Mouse (Mus musculus) liver, embryonic 11.5 days (tissue): ENCODE measurements around the gene Myo18a. TPM values are rescaled to one million over a fixed set of nuclear protein-coding genes. Genes with fewer than 3 reads are reported as not detected.

ENCODE experiments used
- ATAC-seq: fragments of 200-750 bp; cut with Nextera tagmentation; replicated peaks from 2 replicates; pipeline ENCODE4 v1.8.0; 2017; ENCODE audit warnings: moderate number of reproducible peaks, mild to moderate bottlenecking, moderate TSS enrichment, moderate library complexity; ENCODE audit not compliant: low FRiP score
- DNase-seq: peaks from one replicate; pipeline ENCODE4 v3.0.0-alpha.2; 2017; ENCODE audit warnings: low spot score
- H3K27ac ChIP-seq: fragments of 300-500 bp; sonication (generic); 2 replicates; pipeline ENCODE4 v1.5.1; 2014; ENCODE audit warnings: mild to moderate bottlenecking, low read depth, low read length, control low read depth
- H3K27me3 ChIP-seq: fragments of 300-500 bp; sonication (generic); replicated peaks from 2 replicates; pipeline ENCODE4 v1.6.1; 2014; ENCODE audit warnings: low read length, mixed read lengths; ENCODE audit not compliant: control insufficient read depth, insufficient read depth
- H3K36me3 ChIP-seq: fragments of 300-500 bp; sonication (generic); 2 replicates; pipeline ENCODE4 v1.6.1; 2014; ENCODE audit warnings: mild to moderate bottlenecking, low read length, moderate library complexity, mixed read lengths; ENCODE audit not compliant: control insufficient read depth, insufficient read depth
- H3K4me1 ChIP-seq: fragments of 300-500 bp; sonication (generic); replicated peaks from 2 replicates; pipeline ENCODE4 v1.6.1; 2014; ENCODE audit warnings: low read length, mixed read lengths; ENCODE audit not compliant: control insufficient read depth, insufficient read depth
- H3K4me2 ChIP-seq: fragments of 300-500 bp; sonication (generic); 2 replicates; pipeline ENCODE4 v1.6.1; 2014; ENCODE audit warnings: mild to moderate bottlenecking, control low read depth, moderate library complexity
- H3K4me3 ChIP-seq: fragments of 300-500 bp; sonication (generic); 2 replicates; pipeline ENCODE4 v1.5.1; 2014; ENCODE audit warnings: low read depth, low read length, control low read depth
- H3K9ac ChIP-seq: fragments of 300-500 bp; sonication (generic); 2 replicates; pipeline ENCODE4 v1.6.1; 2014; ENCODE audit warnings: low read depth, low read length, control low read depth
- H3K9me3 ChIP-seq: fragments of 300-500 bp; sonication (generic); 2 replicates; pipeline ENCODE4 v1.6.1; 2016; ENCODE audit warnings: low read length, inconsistent platforms, mixed read lengths; ENCODE audit not compliant: control insufficient read depth
- WGBS: fragments of 180-500 bp; shearing (Covaris S2); extraction: QIAGEN DNeasy Blood & Tissue Kit; methylation state at CpG from one replicate; pipeline ENCODE4 v1.1.7; 2014; 5-methylcytosine and 5-hydroxymethylcytosine counted together
- polyA plus RNA-seq: library from polyadenylated mRNA; unstranded; fragments of >200 nt; fragmentation: Nextera tagmentation; extraction: Ambion mirVana; gene quantifications from 2 replicates; pipeline ENCODE4 v1.2.1, GENCODE M21; 2014

The Myo18a gene
- polyA plus RNA-seq, 1 experiment from 2014 or later, result 37.1 TPM

GRCm38 (mm10) chr11:77829043-77829841, 66.2 kb downstream of the Myo18a start:
- H3K36me3 ChIP-seq, result peaks cover 40% of the 10 kb centered on the region
- no peak for DNase-seq
- ATAC-seq, result no peak
- no peak overlapping the region for H3K27ac ChIP-seq
- H3K4me1 ChIP-seq, result no peaks in the 10 kb centered on the region
- H3K9me3 ChIP-seq, result no peaks in the 10 kb centered on the region
- H3K27me3 ChIP-seq, result no peaks in the 10 kb centered on the region
- WGBS, result 82% methylated on average over 23 of the region's 23 CpGs
- H3K4me2 ChIP-seq, result no peak overlapping the region
- H3K9ac ChIP-seq, result no peak overlapping the region
- H3K4me3 ChIP-seq, result no peak overlapping the region

- Histone ChIP-seq H3K9ac (no peak overlapping the region), H3K9me3 (no peaks in the 10 kb centered on the region), H3K4me2 (no peak overlapping the region), H3K36me3 (peaks cover 41% of the 10 kb centered on the region), H3K27me3 (no peaks in the 10 kb centered on the region), H3K4me3 (no peak overlapping the region), H3K4me1 (no peaks in the 10 kb centered on the region), H3K27ac (no peak overlapping the region)
- 71% methylated on average over 7 of the region's 7 CpGs for WGBS
- DNase-seq (no peak), ATAC-seq (no peak)
Observed at GRCm38 (mm10) chr11:77830875-77831274, 67.8 kb downstream of the Myo18a start.

- H3K27ac ChIP-seq, result no peak overlapping the region
- no peak for DNase-seq
- H3K9me3 ChIP-seq, result no peaks in the 10 kb centered on the region
- ATAC-seq, result no peak
- no peaks in the 10 kb centered on the region for H3K4me1 ChIP-seq
- no peaks in the 10 kb centered on the region for H3K27me3 ChIP-seq
- H3K9ac ChIP-seq, result no peak overlapping the region
- WGBS, result 87% methylated on average over 4 of the region's 4 CpGs
- H3K4me3 ChIP-seq, result no peak overlapping the region
- no peak overlapping the region for H3K4me2 ChIP-seq
- peaks cover 42% of the 10 kb centered on the region for H3K36me3 ChIP-seq
Observed at GRCm38 (mm10) chr11:77832541-77832940, 69.5 kb downstream of the Myo18a start.

DNA sequence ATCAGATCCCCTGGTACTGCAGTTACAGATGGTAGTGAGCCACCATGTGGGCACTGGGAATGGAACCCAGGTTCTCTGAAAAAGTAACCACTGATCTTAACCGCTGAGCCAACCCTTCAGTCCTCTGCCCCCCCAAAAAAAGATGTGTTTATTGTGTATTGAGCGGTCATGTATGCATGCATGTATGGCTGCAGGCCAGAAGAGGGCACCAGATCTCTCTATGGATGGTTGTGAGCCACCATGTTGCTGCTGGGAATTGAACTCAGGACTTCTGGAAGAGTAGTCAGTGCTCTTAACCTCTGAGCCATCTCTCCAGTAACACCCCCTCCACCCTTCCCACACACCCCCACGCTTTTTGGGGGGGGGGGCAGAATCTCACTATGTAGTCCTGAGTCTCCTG, 72.1 kb downstream of the Myo18a start:
- H3K4me2 ChIP-seq, result no peak overlapping the region
- H3K27me3 ChIP-seq, result no peaks in the 10 kb centered on the region
- no peak overlapping the region for H3K4me3 ChIP-seq
- DNase-seq (no peak), ATAC-seq (no peak)
- no peak overlapping the region for H3K27ac ChIP-seq
- no peaks in the 10 kb centered on the region for H3K4me1 ChIP-seq
- 80% methylated on average over 3 of the region's 3 CpGs for WGBS
- peaks cover 22% of the 10 kb centered on the region for H3K36me3 ChIP-seq
- H3K9ac ChIP-seq, result no peak overlapping the region
- no peaks in the 10 kb centered on the region for H3K9me3 ChIP-seq

DNA sequence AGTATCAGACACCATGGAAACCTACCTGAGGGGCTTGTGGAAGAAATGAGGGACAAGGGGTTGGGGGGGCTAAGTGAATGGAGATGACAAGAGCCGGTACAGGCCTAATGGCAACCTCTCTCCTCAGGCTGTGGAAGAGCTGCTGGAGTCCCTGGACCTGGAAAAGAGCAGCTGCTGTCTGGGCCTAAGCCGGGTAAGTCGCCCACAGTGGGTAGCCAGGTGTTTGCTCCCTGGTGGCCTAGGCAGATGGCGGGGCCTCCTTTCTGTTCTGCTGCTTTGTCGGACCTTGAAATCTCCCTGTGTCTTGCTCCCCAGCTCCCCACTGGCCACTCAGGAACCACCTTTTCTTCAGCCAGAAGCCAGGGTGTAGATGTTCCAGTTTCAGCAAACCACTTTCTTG, 73.2 kb downstream of the Myo18a start:
- no peaks in the 10 kb centered on the region for H3K27me3 ChIP-seq
- no peak overlapping the region for H3K9ac ChIP-seq
- H3K36me3 ChIP-seq, result peaks cover 32% of the 10 kb centered on the region
- H3K4me1 ChIP-seq, result no peaks in the 10 kb centered on the region
- ATAC-seq (no peak), DNase-seq (no peak)
- no peak overlapping the region for H3K4me2 ChIP-seq
- no peak overlapping the region for H3K4me3 ChIP-seq
- WGBS, result 82% methylated on average over 5 of the region's 5 CpGs
- H3K27ac ChIP-seq, result no peak overlapping the region
- H3K9me3 ChIP-seq, result no peaks in the 10 kb centered on the region

GRCm38 (mm10) chr11:77836751-77837150, 73.7 kb downstream of the Myo18a start:
- H3K4me1 ChIP-seq, result no peaks in the 10 kb centered on the region
- DNase-seq (no peak), ATAC-seq (no peak)
- 74% methylated on average over 4 of the region's 4 CpGs for WGBS
- no peaks in the 10 kb centered on the region for H3K9me3 ChIP-seq
- H3K9ac ChIP-seq, result no peak overlapping the region
- no peaks in the 10 kb centered on the region for H3K27me3 ChIP-seq
- peaks cover 36% of the 10 kb centered on the region for H3K36me3 ChIP-seq
- no peak overlapping the region for H3K27ac ChIP-seq
- H3K4me3 ChIP-seq, result no peak overlapping the region
- H3K4me2 ChIP-seq, result no peak overlapping the region

- H3K27me3 ChIP-seq, result no peaks in the 10 kb centered on the region
- no peaks in the 10 kb centered on the region for H3K4me1 ChIP-seq
- 81% methylated on average over 5 of the region's 5 CpGs for WGBS
- H3K27ac ChIP-seq, result no peak overlapping the region
- H3K4me3 ChIP-seq, result no peak overlapping the region
- no peaks in the 10 kb centered on the region for H3K9me3 ChIP-seq
- no peak overlapping the region for H3K9ac ChIP-seq
- DNase-seq (no peak), ATAC-seq (no peak)
- H3K36me3 ChIP-seq, result peaks cover 41% of the 10 kb centered on the region
- no peak overlapping the region for H3K4me2 ChIP-seq
Observed at GRCm38 (mm10) chr11:77837856-77838255, 74.8 kb downstream of the Myo18a start.

DNA sequence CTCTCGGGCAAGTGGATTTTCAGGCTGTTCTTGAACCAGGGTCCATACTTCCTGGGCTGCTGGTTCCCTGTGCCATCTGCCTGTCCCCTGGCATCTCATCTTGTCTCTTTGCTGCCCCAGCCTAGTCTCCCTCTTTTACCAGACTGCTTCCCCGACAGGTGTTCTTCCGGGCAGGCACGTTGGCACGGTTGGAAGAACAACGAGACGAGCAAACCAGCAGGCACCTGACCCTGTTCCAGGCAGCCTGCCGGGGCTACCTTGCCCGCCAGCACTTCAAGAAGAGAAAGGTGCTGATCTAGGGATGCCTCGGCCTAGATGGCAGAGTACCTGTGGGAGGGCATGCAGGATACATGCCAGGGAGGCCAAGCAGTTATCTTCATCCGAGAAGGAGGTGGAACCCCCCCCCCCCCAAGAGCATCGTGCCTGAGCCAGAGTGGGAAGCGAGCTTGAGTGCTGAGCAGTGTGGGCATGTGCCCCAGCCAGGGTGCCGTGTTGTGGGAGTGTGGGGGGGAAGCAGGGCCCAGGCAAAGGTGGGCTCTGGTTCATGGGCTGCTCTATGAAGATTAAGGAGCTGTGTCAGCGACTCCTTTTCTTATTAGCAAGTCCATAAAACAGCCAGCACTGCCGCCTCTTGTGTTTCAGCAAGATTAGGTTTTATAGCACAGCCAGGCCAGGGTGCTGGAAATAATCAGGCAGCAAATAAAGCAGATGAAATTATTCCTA, 77.6 kb downstream of the Myo18a start:
- H3K4me2 ChIP-seq, result no peak overlapping the region
- WGBS, result 79% methylated on average over 16 of the region's 16 CpGs
- H3K4me3 ChIP-seq, result no peak overlapping the region
- H3K9ac ChIP-seq, result no peak overlapping the region
- no peaks in the 10 kb centered on the region for H3K9me3 ChIP-seq
- no peak overlapping the region for H3K27ac ChIP-seq
- peaks cover 43% of the 10 kb centered on the region for H3K36me3 ChIP-seq
- no peak for ATAC-seq
- no peaks in the 10 kb centered on the region for H3K4me1 ChIP-seq
- no peaks in the 10 kb centered on the region for H3K27me3 ChIP-seq
- no peak for DNase-seq
